Mouse (Mus musculus) CD4-positive, CD25-positive, alpha-beta regulatory T cell (primary cell): ENCODE data around the gene Ubc. TPM values are rescaled to one million over a fixed set of nuclear protein-coding genes. Genes with fewer than 3 reads are reported as not detected.

ENCODE experiments used
- polyA plus RNA-seq: library from polyadenylated mRNA; unstranded; fragments of 100-300 nt; shearing (Covaris generic); gene quantifications from one replicate; pipeline ENCODE4 v1.2.1, GENCODE M21; 2017

Gene Ubc
- polyA plus RNA-seq, result 1,146 TPM

DNA sequence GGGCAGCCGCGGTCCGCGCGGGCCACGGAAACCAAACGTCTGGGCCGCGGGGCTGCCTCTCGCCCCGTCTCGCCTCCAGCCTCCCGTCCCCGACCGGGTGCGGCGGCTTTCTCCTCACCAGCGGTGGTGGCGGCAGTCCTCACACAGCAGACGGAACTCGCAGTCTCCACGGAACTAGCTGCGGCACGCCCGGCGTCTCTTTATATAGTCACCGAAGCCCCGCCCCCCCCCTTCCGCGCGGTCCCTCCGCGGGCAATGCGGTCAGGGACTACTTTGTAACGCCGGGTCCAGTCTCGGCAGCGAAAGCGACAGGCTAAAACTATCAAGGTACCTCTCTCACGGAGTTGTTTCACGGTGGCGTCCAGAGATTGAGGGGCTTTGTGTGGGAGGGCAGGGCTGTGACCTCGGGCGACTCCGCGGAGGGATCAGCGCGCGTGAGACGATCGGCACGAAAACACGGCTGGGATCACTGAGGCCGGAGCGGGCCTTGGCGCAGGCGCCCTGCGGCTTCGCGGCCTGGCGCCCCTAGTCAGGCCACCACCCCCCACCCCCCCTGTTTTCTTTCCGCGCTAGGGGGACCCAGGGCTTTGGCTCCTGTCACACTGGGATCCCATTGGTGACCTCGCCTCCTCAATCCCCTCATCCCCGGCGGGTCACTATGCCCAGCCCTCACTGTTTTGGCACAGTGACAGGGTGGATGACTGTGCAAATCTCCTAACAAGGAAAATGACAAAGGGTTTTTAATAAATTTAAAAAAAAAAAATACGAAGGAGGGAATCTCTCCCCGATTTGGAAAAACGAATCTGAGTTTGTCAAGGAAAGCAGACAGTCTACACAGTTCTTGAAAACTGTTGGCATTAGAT, at the start of gene Ubc:
Gene Ubc (minus strand): TSS at position 624 of the 863 bp plus-strand sequence.

DNA sequence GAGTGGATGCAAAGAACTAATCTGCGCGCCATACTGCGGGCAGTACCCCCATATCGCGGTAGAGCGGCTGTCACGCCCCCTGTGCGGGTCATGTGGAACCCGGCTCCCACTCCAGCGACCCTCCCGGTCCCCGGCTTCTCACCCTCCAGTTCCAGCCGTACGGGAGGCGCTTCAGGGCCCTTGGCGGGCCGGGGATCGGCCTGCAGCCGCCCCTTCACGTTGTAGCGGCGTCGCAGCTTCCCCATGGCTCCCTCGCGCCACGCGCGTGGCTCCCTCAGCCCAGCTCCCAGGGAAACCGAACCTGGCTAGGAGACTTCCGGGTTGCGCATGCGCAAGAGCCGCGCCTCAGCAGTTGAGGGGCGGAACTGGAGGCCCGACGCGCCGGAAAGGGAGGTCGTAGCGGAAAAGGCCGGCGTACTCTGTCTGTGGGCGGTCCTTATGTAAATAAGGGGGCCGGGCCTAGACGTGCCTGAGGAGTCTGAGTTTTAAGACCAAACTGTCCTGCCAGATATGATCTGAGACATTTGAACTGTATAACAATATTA, 43.9 kb upstream of the Ubc start, which contains the start of gene Dhx37:
Gene Dhx37 (minus strand): TSS at position 329 of the 545 bp plus-strand sequence.

GRCm38 (mm10) chr5:125389131-125389578, 847 bp downstream of the Ubc start, which contains the start of gene Gm10382:
TSS of gene Gm10382 (plus strand) at chr5:125389322.

GRCm38 (mm10) chr5:125340547-125341262, 49.3 kb downstream of the Ubc start, which contains the start of gene Scarb1:
TSS of gene Scarb1 (minus strand) at chr5:125341094.

Other genes starting within 250 kb of the Ubc start
- gene Ncor2, start 211.0 kb downstream of the Ubc start, polyA plus RNA-seq, result 19.3 TPM
- gene Scarb1, start 49.1 kb downstream of the Ubc start, polyA plus RNA-seq, result 15.6 TPM
- gene Gm10382, start 880 bp downstream of the Ubc start, polyA plus RNA-seq, result 3.5 TPM
- 22.6 TPM for gene Dhx37, start 43.9 kb upstream of the Ubc start, polyA plus RNA-seq
- 33.5 TPM for gene Bri3bp, start 51.4 kb upstream of the Ubc start, polyA plus RNA-seq
- 43.7 TPM for gene Aacs, start 85.6 kb upstream of the Ubc start, polyA plus RNA-seq
- gene Tmem132b, start 141.6 kb upstream of the Ubc start, polyA plus RNA-seq, result 0.25 TPM